Mouse (Mus musculus) midbrain, embryonic 16.5 days (tissue): ENCODE data around the gene Pramef20. TPM values are rescaled to one million over a fixed set of nuclear protein-coding genes. Genes with fewer than 3 reads are reported as not detected.
"Not testable (repeated sequence)": the region's sequence is repeated elsewhere in the genome, so short reads cannot be mapped to it uniquely, and the experiment has no call there.

ENCODE experiments used
- ATAC-seq: fragments of 200-750 bp; cut with Nextera tagmentation; 2 replicates; pipeline ENCODE4 v1.8.0; 2017; ENCODE audit warnings: moderate TSS enrichment
- H3K27ac ChIP-seq: fragments of 300-500 bp; sonication (generic); 2 replicates; pipeline ENCODE4 v1.5.1; 2014; ENCODE audit warnings: mild to moderate bottlenecking, low read length, mixed read lengths
- H3K27me3 ChIP-seq: fragments of 300-500 bp; sonication (generic); 2 replicates; pipeline ENCODE4 v1.6.1; 2014; ENCODE audit warnings: low read depth, low read length, mixed read lengths; ENCODE audit not compliant: control insufficient read depth, insufficient read depth
- H3K36me3 ChIP-seq: fragments of 300-500 bp; sonication (generic); 2 replicates; pipeline ENCODE4 v1.6.1; 2014; ENCODE audit warnings: mild to moderate bottlenecking, low read length, moderate library complexity, mixed read lengths; ENCODE audit not compliant: control insufficient read depth, insufficient read depth
- H3K4me1 ChIP-seq: fragments of 300-500 bp; sonication (generic); 2 replicates; pipeline ENCODE4 v1.6.1; 2014; ENCODE audit warnings: mild to moderate bottlenecking, low read length, mixed read lengths; ENCODE audit not compliant: control insufficient read depth, insufficient read depth
- H3K4me2 ChIP-seq: fragments of 300-500 bp; sonication (generic); 2 replicates; pipeline ENCODE4 v1.6.1; 2014; ENCODE audit warnings: mild to moderate bottlenecking, low read length, mixed read lengths
- H3K4me3 ChIP-seq: fragments of 300-500 bp; sonication (generic); 2 replicates; pipeline ENCODE4 v1.5.1; 2014; ENCODE audit warnings: low read depth, mild to moderate bottlenecking, low read length, moderate library complexity, mixed read lengths
- H3K9ac ChIP-seq: fragments of 300-500 bp; sonication (generic); 2 replicates; pipeline ENCODE4 v1.6.1; 2014; ENCODE audit warnings: low read depth, low read length, mixed read lengths
- H3K9me3 ChIP-seq: fragments of 300-500 bp; sonication (generic); replicated peaks from 2 replicates; pipeline ENCODE4 v1.6.1; 2014; ENCODE audit warnings: mild to moderate bottlenecking, low read length, mixed read lengths; ENCODE audit not compliant: control insufficient read depth, poor library complexity, severe bottlenecking
- WGBS: fragments of 180-500 bp; shearing (Covaris S2); extraction: QIAGEN DNeasy Blood & Tissue Kit; methylation state at CpG from one replicate; pipeline ENCODE4 v1.1.7; 2014; 5-methylcytosine and 5-hydroxymethylcytosine counted together
- polyA plus RNA-seq: library from polyadenylated mRNA; unstranded; fragments of >200 nt; fragmentation: Nextera tagmentation; extraction: Ambion mirVana; gene quantifications from 2 replicates; pipeline ENCODE4 v1.2.1, GENCODE M21; 2015

Gene Pramef20
- not detected in 2 replicates for polyA plus RNA-seq

GRCm38 (mm10) chr4:144377911-144378310 lies at the start of gene Pramef20:
Gene Pramef20 (minus strand): TSS chr4:144377933.
- WGBS = 41% methylated on average over 2 of the region's 2 CpGs
- no peaks in the 10 kb centered on the region for H3K36me3 ChIP-seq
- no peaks in the 10 kb centered on the region for H3K4me1 ChIP-seq
- peaks cover 31% of the 10 kb centered on the region; the same call in 1 of the 2 replicates for H3K9me3 ChIP-seq
- H3K9ac ChIP-seq = no peak within 1 kb of the TSS
- H3K4me2 ChIP-seq = no peak within 1 kb of the TSS
- no peak within 1 kb of the TSS for H3K27ac ChIP-seq
- no peak within 1 kb of the TSS for H3K4me3 ChIP-seq
- ATAC-seq = no peak
- no peaks in the 10 kb centered on the region for H3K27me3 ChIP-seq

- peaks cover 27% of the 10 kb centered on the region for H3K9me3 ChIP-seq
- no peak overlapping the region for H3K9ac ChIP-seq
- H3K27me3 ChIP-seq = no peaks in the 10 kb centered on the region
- H3K4me1 ChIP-seq = no peaks in the 10 kb centered on the region
- WGBS = 75% methylated on average over 5 of the region's 5 CpGs
- no peak overlapping the region for H3K4me3 ChIP-seq
- H3K4me2 ChIP-seq = no peak overlapping the region
- no peak for ATAC-seq
- H3K27ac ChIP-seq = no peak overlapping the region
- no peaks in the 10 kb centered on the region for H3K36me3 ChIP-seq
These were observed 46.9 kb upstream of the Pramef20 start for GRCm38 (mm10) chr4:144424590-144424989.

GRCm38 (mm10) chr4:144420644-144421043 lies 42.9 kb upstream of the Pramef20 start:
- Histone ChIP-seq H3K4me3 (no peak overlapping the region), H3K4me2 (no peak overlapping the region), H3K27ac (no peak overlapping the region), H3K36me3 (no peaks in the 10 kb centered on the region), H3K9ac (no peak overlapping the region), H3K4me1 (no peaks in the 10 kb centered on the region), H3K27me3 (no peaks in the 10 kb centered on the region), H3K9me3 (peaks cover 27% of the 10 kb centered on the region)
- ATAC-seq = no peak

- Histone ChIP-seq H3K9ac (no peak within 1 kb of the TSS), H3K4me3 (no peak within 1 kb of the TSS), H3K27me3 (no peaks in the 10 kb centered on the region), H3K4me1 (no peaks in the 10 kb centered on the region), H3K9me3 (peaks cover 27% of the 10 kb centered on the region), H3K27ac (no peak within 1 kb of the TSS), H3K4me2 (no peak within 1 kb of the TSS), H3K36me3 (no peaks in the 10 kb centered on the region)
- WGBS = 88% methylated on average over 9 of the region's 9 CpGs
- ATAC-seq = no peak
These were observed 30.6 kb upstream of the Pramef20 start, which contains the start of gene Pramef12 for GRCm38 (mm10) chr4:144408290-144408689. Gene Pramef12 (minus strand): TSS chr4:144408464.

- WGBS = 54% methylated on average over 3 of the region's 3 CpGs
- Histone ChIP-seq H3K9ac (no peak overlapping the region), H3K27me3 (no peaks in the 10 kb centered on the region), H3K36me3 (no peaks in the 10 kb centered on the region), H3K4me1 (no peaks in the 10 kb centered on the region), H3K27ac (no peak overlapping the region), H3K4me2 (no peak overlapping the region), H3K9me3 (peaks cover 24% of the 10 kb centered on the region), H3K4me3 (no peak overlapping the region)
- no peak for ATAC-seq
These were observed 28.5 kb upstream of the Pramef20 start for GRCm38 (mm10) chr4:144406261-144406660.

GRCm38 (mm10) chr4:144404456-144405086 lies 26.8 kb upstream of the Pramef20 start:
- Histone ChIP-seq H3K27ac (no peak overlapping the region), H3K36me3 (no peaks in the 10 kb centered on the region), H3K9me3 (peaks cover 14% of the 10 kb centered on the region), H3K9ac (no peak overlapping the region), H3K4me1 (no peaks in the 10 kb centered on the region), H3K27me3 (no peaks in the 10 kb centered on the region), H3K4me2 (peak overlapping the region; percentile 25; the same call in 1 of the 2 replicates), H3K4me3 (no peak overlapping the region)
- no peak for ATAC-seq
- WGBS = 11% methylated on average over 17 of the region's 17 CpGs

GRCm38 (mm10) chr4:144402712-144403111 lies 25.0 kb upstream of the Pramef20 start:
- 86% methylated on average over 4 of the region's 4 CpGs for WGBS
- Histone ChIP-seq H3K4me3 (no peak overlapping the region), H3K27ac (no peak overlapping the region), H3K4me1 (no peaks in the 10 kb centered on the region), H3K4me2 (no peak overlapping the region), H3K9me3 (peaks cover 11% of the 10 kb centered on the region), H3K36me3 (no peaks in the 10 kb centered on the region), H3K9ac (no peak overlapping the region), H3K27me3 (no peaks in the 10 kb centered on the region)
- ATAC-seq = no peak

- Histone ChIP-seq H3K36me3 (no peaks in the 10 kb centered on the region), H3K4me3 (no peak overlapping the region), H3K27me3 (no peaks in the 10 kb centered on the region), H3K9ac (no peak overlapping the region), H3K4me1 (no peaks in the 10 kb centered on the region), H3K27ac (no peak overlapping the region), H3K9me3 (peaks cover 24% of the 10 kb centered on the region; the same call in 1 of the 2 replicates), H3K4me2 (no peak overlapping the region)
- WGBS = 37% methylated on average over 3 of the region's 3 CpGs
- no peak for ATAC-seq
These were observed 18.6 kb upstream of the Pramef20 start for GRCm38 (mm10) chr4:144396316-144396715.

GRCm38 (mm10) chr4:144357642-144358041 lies 20.1 kb downstream of the Pramef20 start, which contains the start of gene Gm13119:
Gene Gm13119 (plus strand): TSS chr4:144357942.
- H3K27me3 ChIP-seq, H3K9ac ChIP-seq, H3K4me3 ChIP-seq, H3K27ac ChIP-seq, H3K9me3 ChIP-seq, H3K4me1 ChIP-seq, H3K4me2 ChIP-seq, H3K36me3 ChIP-seq, ATAC-seq: not testable (repeated sequence)
- WGBS = 89% methylated on average over 3 of the region's 3 CpGs
